Mouse (Mus musculus) cerebellum, adult 11 months (tissue): Measurements from ENCODE around the gene Gm45785.

ENCODE experiments used
- DNase-seq: peaks from one replicate; pipeline ENCODE4 v3.0.0; 2022

The Gm45785 gene

DNA sequence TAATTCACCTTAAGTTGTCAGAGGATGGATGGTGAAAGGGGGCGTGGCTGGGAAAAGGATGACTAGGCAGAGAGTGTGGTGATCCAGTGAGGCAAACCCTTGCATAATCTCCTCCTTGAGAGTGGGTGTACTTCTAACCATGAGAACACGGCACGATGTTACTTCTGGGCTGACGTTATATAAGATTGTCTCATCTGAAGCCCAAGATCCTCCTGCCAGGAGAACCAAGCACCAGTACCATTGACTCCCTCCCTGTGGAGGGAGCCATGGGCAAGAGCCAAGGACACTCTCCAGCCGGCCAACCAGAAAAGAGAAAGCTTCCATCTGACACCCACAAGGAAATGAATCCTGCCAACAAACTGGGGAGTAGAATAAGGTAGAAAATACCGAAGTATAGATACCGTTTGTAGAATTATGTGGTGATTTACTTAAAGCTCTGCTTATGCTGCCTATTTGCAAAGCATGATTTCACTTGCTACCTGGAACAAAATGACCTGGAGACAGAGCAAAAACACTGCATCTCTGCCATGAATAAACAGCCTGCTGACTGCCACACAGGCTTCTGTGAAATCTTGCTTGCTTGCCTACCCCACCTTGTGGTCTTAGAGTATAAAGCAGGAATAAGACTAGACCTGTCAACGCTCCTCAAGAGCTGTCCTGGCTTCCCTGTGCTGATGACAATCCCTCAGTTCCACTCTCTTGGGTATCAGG, 27.8 kb downstream of the Gm45785 start:
- DNase-seq = peak; percentile 59

- DNase-seq = no peak
These were observed 33.4 kb downstream of the Gm45785 start for GRCm38 (mm10) chr7:140822731-140823130.

DNA sequence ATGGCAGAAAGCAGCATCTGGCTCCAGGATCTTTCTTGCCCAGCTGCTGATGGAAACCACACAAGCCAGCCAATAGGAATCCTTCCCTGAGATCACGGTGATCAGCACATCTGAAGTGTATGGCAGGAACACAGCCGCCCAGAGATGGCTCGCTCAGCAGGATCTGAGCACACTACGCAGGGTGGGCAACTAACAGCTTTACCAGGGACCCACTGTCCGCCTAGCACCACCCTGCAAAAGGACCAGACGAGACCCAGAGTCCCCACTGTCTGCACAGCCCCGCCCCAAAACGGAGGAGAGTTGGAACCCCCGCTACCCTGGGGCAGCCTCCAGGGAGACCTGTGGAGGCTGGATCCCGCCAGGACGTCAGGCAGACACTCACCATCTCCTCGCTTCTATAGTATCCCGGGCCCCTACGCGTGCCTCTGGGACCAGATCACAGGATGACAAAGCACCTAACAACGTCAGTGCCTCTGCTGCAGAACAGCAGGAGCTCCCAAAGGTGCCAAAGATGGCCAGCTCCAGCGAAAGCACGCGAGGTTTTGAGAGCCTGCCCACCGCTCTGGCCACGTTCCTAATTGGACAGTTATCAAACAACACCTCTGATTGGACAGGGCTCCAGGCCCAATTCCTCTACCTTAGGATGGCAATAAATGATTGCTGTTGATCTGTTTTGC, 34.3 kb downstream of the Gm45785 start, which contains the start of gene Zfp941:
TSS of gene Zfp941 (minus strand) at position 526 of the 677 bp plus-strand sequence.
- peak; percentile 82 for DNase-seq

DNA sequence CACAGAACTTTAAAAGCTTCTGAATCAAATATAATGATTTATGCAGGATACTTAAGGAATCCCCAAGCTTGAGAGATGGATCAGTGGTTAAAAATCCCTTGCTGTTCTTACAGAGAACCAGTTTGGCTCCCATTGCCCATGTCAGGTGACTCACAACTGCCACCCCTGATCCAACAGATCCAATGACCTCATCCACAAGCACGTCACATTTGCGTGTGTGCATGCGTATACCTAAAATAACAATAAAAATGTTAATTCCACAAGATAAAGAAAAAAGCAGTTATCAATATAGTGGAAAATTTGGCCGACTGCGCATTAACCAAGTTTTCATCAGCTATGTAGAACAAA, 34.9 kb downstream of the Gm45785 start:
- peak; percentile 27 for DNase-seq

GRCm38 (mm10) chr7:140820173-140820572, 36.0 kb downstream of the Gm45785 start:
- DNase-seq = no peak

- DNase-seq = no peak
These were observed 43.3 kb downstream of the Gm45785 start for GRCm38 (mm10) chr7:140812850-140813249.

GRCm38 (mm10) chr7:140811714-140812113, 44.4 kb downstream of the Gm45785 start:
- DNase-seq = no peak

DNA sequence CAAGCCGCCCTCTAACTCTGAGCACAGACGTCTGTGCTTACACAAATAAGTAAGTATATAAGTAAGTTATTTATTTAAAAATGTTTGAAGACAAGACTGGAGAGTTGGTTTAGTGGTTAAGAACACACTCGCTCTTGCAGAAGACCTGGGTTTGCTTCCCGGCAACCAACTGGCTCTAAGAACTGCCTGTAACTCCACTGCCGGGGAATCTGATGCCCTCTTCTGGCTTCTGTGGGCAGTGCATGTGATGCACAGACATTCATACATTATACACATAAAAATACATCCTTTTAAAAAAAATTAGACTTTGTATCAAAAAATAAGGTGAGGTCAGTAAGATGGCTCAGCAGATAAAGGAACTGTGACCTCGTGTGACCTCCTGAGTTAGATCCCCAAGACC, 45.6 kb downstream of the Gm45785 start:
- no peak for DNase-seq

- no peak for DNase-seq
These were observed 50.4 kb downstream of the Gm45785 start for GRCm38 (mm10) chr7:140805704-140806103.

GRCm38 (mm10) chr7:140802629-140803028, 53.5 kb downstream of the Gm45785 start:
- DNase-seq = no peak

GRCm38 (mm10) chr7:140798212-140798611, 57.9 kb downstream of the Gm45785 start:
- DNase-seq = no peak

DNA sequence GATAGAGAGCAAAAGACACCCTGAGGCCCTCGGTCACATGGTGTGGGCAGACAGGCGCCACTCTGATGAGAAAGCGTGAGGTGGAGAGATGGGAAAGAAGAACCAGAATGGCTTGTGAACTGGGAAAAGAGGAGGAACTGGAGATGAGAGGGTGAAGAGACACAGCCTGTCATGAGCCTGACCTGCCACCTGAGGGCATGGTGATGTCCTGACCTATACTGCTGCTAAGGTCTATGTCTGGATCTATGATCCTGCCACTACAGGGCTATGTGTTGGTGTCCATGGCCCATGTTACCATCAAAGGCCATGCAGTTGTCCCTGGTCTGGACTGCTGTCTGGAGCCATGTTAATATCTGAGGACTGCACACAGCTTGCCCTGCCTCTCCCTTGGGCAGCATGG, 58.5 kb downstream of the Gm45785 start:
- DNase-seq = no peak

DNA sequence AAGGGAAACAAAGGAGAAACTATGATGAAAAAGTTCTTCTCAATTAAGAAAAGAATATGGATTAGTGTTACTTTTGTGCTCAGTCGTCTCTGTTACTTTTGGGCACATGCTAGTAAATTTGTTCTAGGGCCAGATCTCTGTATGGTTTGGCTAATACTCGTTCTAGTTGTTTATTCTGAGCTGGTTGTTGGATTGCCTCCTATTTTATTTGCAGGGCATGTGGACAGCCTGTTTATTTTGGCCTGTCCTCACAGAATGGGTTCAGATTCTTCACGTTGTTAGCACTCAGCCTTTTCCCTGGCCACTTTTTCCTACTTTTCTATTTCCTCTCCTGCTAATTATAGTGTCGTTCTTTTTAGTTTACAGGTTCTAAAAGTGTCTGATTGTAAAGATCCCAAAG, 62.6 kb downstream of the Gm45785 start:
- DNase-seq = no peak

- no peak for DNase-seq
These were observed 68.1 kb downstream of the Gm45785 start for GRCm38 (mm10) chr7:140788053-140788435.

DNA sequence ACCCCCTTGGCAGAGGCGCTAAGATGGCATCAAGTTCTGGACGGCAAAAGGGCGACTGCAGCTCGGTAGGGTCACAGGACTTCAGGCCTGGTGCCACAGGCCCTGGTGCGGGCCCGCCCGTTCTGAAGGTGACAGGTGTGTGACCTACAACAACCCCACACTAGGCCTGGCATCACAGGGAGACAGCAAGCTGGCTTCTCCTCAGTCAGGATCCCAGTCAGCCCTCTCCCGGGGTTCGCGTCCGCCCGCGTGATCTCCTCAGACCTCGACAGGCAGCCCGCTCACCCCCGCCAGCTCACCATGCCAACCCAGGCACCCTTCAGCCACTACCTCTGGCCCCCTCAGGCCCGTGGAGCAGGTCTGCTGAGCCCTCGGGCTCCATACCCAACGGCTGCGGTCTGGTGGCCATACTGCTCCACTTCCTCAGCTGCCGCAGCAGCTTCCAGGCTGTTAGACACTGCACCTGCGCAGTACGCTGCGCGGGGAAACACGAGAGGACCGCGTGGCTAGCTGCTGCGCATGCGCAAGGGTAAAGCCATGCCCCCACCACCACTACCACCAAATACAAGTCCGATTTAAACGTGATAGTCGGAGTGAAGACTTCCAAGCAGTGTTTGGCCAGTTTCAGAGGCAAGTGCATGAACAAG, 68.6 kb downstream of the Gm45785 start, which contains the start of gene Syce1:
TSS of gene Syce1 (minus strand) at position 447 of the 647 bp plus-strand sequence.
- DNase-seq = no peak

DNA sequence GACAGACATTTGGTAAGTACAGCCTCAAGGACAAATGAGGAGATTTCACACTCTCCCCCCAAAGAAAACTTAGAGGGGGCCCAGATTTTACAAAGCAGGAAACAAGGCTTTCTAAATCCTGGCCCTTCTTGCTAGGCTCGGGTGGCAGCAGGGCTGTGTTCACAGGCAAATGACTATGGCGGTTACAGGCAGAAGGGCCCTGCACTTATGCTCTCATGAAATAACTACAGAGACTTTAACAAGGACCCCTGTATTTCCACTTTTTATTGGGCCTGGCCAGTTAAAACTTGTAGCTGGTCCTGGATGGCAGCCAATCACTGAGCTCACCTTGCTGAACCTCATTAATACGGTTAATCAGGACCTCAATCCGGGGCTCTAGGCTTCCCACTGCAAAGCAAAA, 75.6 kb downstream of the Gm45785 start:
- no peak for DNase-seq
